Mouse (Mus musculus): Measurements from ENCODE around the gene Pax8. TPM values are rescaled to one million over a fixed set of nuclear protein-coding genes. Genes with fewer than 3 reads are reported as not detected.

Pax8 gene
- polyA plus RNA-seq (2016; fragmentation: Nextera tagmentation; extraction: Ambion mirVana): not detected in 2 replicates

DNA sequence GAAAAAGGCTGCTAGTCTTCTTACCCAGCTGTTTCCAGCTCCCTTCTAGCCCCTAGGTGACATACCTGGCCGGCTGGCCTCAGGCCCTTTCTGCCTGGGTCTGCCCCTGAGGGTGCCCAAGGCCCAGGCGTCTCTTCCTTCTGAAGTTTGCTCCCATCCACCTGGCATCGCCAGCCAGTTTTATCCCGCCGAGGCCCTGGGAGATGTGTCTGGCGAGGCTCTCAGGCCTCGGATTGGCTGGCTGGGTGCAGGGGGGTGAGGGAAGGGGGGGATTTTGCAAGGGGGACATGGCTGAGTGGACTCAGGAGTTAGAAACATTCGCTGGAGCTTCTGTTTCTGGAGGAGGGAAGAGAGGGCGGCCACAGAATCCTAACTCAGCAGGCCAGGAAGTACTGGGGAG is at the start of gene Pax8:
TSS of gene Pax8 (minus strand) at position 180 of the 400 bp plus-strand sequence.
- Histone ChIP-seq H3K36me3 (no peaks in the 10 kb centered on the region), H3K27ac (no peak within 1 kb of the TSS), H3K4me3 (replicated peaks) (no peak within 1 kb of the TSS), H3K4me1 (replicated peaks) (peaks cover 10% of the 10 kb centered on the region), H3K9ac (replicated peaks) (no peak within 1 kb of the TSS), H3K27me3 (peaks cover 82% of the 10 kb centered on the region), H3K9me3 (no peaks in the 10 kb centered on the region), H3K4me2 (0 out of 2 replicates have a peak within 1 kb of the TSS, but pooled peaks have one; percentile 50)
- no peak for ATAC-seq (ENCODE audit: insufficient number of reproducible peaks, insufficient read depth, low FRiP score, low TSS enrichment, low read depth)
- WGBS: 12% methylated on average over 9 of the region's 9 CpGs

DNA sequence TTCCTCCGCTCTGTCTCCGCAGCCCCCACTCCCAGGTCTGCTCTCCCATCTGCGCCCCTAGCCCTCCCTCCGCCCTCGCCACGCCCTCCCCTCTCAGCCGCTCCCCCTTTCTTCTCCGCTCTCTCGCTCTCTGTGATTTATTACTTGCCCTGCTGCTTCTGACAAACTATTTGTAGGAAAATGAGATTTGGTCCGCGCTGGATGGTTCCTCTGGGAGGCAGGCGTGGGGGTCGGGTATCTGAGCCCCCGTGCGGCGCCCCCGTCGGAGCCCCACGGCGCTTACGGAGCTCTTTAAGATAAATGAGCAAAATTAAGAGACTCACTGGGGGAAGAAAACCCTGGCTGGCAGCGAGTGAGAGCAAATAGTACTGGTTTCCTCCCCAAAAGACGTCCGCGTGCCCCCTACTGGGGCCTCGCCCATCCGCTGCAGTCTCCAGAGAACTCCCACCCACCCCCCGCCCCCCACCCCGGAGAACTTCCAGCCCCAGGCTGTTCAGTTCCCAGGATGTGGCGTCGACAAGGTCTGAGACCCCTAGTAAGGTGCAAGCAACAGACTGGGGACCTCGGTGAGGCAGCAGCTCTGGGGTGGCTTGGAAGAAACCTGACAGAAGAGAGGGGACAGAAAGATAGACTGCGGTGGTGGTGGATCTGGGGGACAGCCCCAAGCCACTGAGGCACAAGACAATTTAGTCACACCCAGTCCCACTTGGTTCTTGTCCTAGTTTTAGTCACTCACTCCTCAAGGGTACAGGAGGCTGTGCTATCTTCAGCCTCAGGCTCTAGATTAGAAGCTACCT is 46.2 kb upstream of the Pax8 start:
- Histone ChIP-seq H3K36me3 (no peaks in the 10 kb centered on the region), H3K4me2 (peak overlapping the region; percentile 72)
- peak; percentile 84 for ATAC-seq (ENCODE audit: insufficient number of reproducible peaks, insufficient read depth, low FRiP score, low TSS enrichment, low read depth)

DNA sequence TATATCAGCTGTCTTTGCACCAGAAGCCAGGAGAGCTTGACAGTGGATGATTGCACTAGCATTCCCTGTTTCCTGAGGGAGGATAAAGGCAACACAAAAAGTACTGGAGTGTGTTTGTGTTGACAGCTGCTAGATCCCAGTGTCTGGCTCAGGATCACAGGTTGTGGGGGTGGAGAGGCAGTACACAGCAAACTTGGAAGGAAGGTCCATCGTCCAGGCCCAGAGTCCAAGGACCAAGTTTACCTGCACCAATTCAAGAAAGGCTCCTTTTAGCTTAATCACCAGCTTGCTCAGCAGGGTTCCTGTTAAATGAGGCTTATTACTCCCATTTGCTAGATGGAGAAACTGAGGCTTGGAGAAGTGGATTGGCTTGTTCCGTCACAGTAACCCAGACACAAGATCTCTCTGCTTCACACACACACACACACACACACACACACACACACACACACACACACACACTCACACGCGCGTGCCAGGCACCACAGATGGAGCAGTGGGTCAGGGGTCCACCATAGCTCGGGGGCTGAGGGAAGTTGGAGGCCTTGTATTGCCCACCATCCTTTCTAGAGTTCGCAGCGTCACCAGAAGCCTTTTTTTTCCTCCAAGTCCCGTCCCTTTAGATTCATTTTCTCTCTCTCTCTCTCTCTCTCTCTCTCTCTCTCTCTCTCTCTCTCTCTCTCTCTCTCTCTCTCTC is 45.3 kb upstream of the Pax8 start:
- no peak for ATAC-seq (ENCODE audit: insufficient number of reproducible peaks, insufficient read depth, low FRiP score, low TSS enrichment, low read depth)
- H3K27ac ChIP-seq: no peak overlapping the region

More for the DNA sequence above, 46.2 kb upstream of the Pax8 start:
- Histone ChIP-seq H3K9me3 (no peaks in the 10 kb centered on the region), H3K27me3 (peaks cover 36% of the 10 kb centered on the region), H3K4me3 (replicated peaks) (peak overlapping the region; percentile 44), H3K4me1 (replicated peaks) (peaks cover 7% of the 10 kb centered on the region), H3K9ac (replicated peaks) (peak overlapping the region; percentile 52), H3K27ac (peak overlapping the region; percentile 46; the same call in 1 of the 2 replicates)
- under 1% methylated on average over 33 of the region's 33 CpGs for WGBS

DNA sequence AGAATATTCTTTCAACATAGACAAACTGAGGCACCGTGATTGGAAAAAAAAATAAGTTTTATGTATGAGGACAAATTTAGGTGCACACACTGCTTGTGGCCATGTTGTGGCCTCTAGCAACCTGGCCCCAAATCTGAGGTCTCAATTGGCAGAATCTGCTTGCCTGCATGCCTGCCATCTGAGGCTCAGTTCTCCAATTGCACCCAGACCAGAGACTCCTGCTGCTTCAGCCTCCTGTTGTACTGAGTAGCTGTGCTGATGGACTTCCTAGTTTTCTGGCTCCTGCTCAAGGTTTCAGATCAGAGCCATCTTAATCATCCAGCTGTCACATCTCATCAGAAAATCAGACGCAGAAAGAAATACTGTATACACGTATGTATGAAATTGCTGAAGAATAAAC is 41.5 kb upstream of the Pax8 start:
- peaks cover 24% of the 10 kb centered on the region for H3K27me3 ChIP-seq
- no peak for ATAC-seq (ENCODE audit: insufficient number of reproducible peaks, insufficient read depth, low FRiP score, low TSS enrichment, low read depth)
- WGBS: 84% methylated on average over 3 of the region's 3 CpGs
- H3K9me3 ChIP-seq: no peaks in the 10 kb centered on the region
- no peak overlapping the region for H3K4me3 ChIP-seq (replicated peaks)
- peaks cover 4% of the 10 kb centered on the region for H3K4me1 ChIP-seq (replicated peaks)
- H3K27ac ChIP-seq: no peak overlapping the region
- no peak overlapping the region for H3K4me2 ChIP-seq
- H3K36me3 ChIP-seq: no peaks in the 10 kb centered on the region
- no peak overlapping the region for H3K9ac ChIP-seq (replicated peaks)

More for the DNA sequence above, 45.3 kb upstream of the Pax8 start:
- Histone ChIP-seq H3K9ac (replicated peaks) (peak overlapping the region; percentile 52; the same call in 1 of the 2 replicates), H3K4me1 (replicated peaks) (peaks cover 7% of the 10 kb centered on the region), H3K27me3 (peaks cover 38% of the 10 kb centered on the region), H3K4me2 (peak overlapping the region; percentile 72), H3K4me3 (replicated peaks) (peak overlapping the region; percentile 44), H3K36me3 (no peaks in the 10 kb centered on the region), H3K9me3 (no peaks in the 10 kb centered on the region)
- WGBS: 26% methylated on average over 9 of the region's 9 CpGs

DNA sequence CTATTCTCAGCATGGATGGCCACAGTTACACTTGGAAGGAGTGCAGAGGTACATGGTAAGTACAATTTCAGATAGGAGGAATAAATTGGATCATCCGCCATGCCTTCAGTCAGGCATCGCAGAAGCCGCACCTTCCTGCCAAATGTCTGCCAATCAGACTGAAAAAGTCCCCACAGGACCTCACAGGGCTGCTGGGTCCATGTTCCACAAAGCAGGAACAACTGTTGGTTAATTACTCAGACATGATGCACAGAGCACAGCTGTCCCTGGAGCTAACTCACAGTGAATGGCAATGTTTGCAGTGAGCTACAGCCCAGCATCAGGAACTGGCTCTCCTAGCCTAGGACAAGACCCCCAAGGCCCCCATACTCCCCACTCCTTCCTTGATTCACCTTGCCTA is 32.0 kb upstream of the Pax8 start:
- Histone ChIP-seq H3K4me1 (replicated peaks) (no peaks in the 10 kb centered on the region), H3K27ac (no peak overlapping the region), H3K9ac (replicated peaks) (no peak overlapping the region), H3K27me3 (peaks cover 4% of the 10 kb centered on the region; the same call in 1 of the 2 replicates), H3K4me2 (no peak overlapping the region), H3K4me3 (replicated peaks) (no peak overlapping the region), H3K36me3 (no peaks in the 10 kb centered on the region), H3K9me3 (no peaks in the 10 kb centered on the region)
- no peak for ATAC-seq (ENCODE audit: insufficient number of reproducible peaks, insufficient read depth, low FRiP score, low TSS enrichment, low read depth)
- WGBS: 86% methylated on average over 3 of the region's 3 CpGs

DNA sequence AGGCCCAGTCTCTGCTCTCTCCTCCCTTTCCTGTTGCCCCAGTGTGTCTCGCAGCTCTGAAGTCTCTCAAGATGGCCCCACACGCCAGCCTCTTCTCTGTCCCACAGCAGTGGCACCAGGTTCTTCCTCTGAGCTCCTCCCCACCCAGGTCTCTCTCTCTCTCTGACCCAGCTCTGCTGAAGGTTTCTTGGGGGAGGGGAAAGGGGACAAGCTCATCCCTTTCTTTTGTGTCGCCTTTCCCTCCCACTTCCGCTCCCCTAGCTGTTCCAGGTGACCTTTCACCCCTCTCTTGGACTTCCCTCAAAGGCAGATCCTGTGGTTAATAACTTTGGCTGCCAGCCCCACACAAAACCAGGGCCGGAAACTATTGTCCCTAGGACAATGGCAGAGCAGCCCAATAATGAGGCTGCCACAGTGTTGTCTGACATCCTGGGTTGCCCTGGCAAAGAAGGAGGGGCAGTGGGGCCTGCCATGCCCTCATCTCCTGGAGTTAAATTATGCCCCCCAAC is 27.6 kb upstream of the Pax8 start:
- Histone ChIP-seq H3K27ac (no peak overlapping the region), H3K4me3 (replicated peaks) (no peak overlapping the region), H3K27me3 (peaks cover 4% of the 10 kb centered on the region; the same call in 1 of the 2 replicates), H3K4me1 (replicated peaks) (no peaks in the 10 kb centered on the region), H3K36me3 (no peaks in the 10 kb centered on the region), H3K9me3 (no peaks in the 10 kb centered on the region), H3K9ac (replicated peaks) (no peak overlapping the region), H3K4me2 (no peak overlapping the region)
- 53% methylated on average over 5 of the region's 5 CpGs for WGBS
- ATAC-seq (ENCODE audit: insufficient number of reproducible peaks, insufficient read depth, low FRiP score, low TSS enrichment, low read depth): no peak

DNA sequence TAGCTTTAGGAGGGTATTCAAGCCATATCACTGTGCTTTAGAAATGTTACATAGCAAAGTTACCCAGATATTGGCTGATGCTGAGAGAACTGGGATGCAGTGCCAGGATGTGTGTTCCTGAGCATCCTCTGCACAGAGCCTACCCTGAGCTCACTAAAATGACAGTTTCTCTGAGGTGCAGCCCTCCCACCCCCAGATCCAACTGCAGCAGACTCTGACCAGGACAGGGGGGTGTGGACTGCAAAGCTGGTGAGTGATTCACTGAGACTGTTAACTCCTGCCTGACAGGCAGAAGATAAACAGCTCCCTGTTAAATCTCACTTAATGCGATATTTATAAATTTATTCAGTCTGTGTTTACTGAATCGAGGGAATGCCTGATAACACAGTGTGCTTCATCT is 25.5 kb upstream of the Pax8 start:
- Histone ChIP-seq H3K4me1 (replicated peaks) (no peaks in the 10 kb centered on the region), H3K9ac (replicated peaks) (no peak overlapping the region), H3K9me3 (no peaks in the 10 kb centered on the region), H3K4me3 (replicated peaks) (no peak overlapping the region), H3K4me2 (no peak overlapping the region), H3K36me3 (no peaks in the 10 kb centered on the region), H3K27me3 (no peaks in the 10 kb centered on the region), H3K27ac (no peak overlapping the region)
- WGBS: 89% methylated on average over 2 of the region's 2 CpGs
- ATAC-seq (ENCODE audit: insufficient number of reproducible peaks, insufficient read depth, low FRiP score, low TSS enrichment, low read depth): no peak

DNA sequence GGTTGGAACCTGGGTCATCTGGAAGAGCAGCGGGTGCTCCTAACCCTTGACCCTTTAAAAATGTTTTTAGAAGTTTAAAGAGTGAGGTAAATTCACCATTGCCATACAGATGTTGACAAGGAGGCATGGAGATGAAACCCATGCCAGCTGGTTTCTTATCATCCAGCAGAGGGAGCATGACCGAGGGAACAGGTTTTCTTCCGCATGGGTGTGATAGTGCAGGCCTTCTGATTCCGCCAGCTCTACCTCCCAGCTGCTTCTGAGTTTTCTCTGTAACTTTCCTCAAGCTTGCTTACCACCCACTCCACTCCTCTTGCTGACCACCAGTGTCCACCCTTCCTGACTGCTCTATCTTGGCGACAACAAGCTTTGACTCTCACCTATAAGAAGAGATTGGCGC is 15.2 kb upstream of the Pax8 start:
- Histone ChIP-seq H3K9me3 (no peaks in the 10 kb centered on the region), H3K4me1 (replicated peaks) (no peaks in the 10 kb centered on the region), H3K4me3 (replicated peaks) (no peak overlapping the region), H3K27me3 (no peaks in the 10 kb centered on the region), H3K4me2 (no peak overlapping the region), H3K27ac (no peak overlapping the region), H3K36me3 (no peaks in the 10 kb centered on the region), H3K9ac (replicated peaks) (no peak overlapping the region)
- no peak for ATAC-seq (ENCODE audit: insufficient number of reproducible peaks, insufficient read depth, low FRiP score, low TSS enrichment, low read depth)
- WGBS: 33% methylated on average over 6 of the region's 6 CpGs

DNA sequence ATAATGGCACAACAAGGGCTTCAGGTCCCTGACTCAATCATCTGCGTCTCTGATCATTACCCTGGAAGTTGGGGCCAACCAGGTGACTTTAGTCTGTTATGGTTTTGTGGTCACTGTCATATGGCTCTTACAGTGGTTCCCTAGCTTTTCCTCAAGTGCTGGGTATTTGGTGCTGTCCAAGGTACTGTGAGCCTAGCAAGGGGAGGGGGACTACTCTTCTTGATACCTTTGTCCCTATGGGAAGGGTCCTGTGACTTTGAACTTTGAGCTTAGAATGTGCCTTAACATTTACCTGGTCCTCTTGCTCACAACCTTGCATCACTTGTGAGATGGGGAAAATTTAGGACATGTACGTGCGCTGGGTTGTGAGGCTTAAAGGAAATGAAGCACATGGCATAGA is 13.3 kb upstream of the Pax8 start:
- Histone ChIP-seq H3K9ac (replicated peaks) (no peak overlapping the region), H3K27me3 (no peaks in the 10 kb centered on the region), H3K9me3 (no peaks in the 10 kb centered on the region), H3K4me1 (replicated peaks) (no peaks in the 10 kb centered on the region), H3K4me3 (replicated peaks) (no peak overlapping the region), H3K36me3 (no peaks in the 10 kb centered on the region), H3K4me2 (no peak overlapping the region), H3K27ac (no peak overlapping the region)
- WGBS: 59% methylated on average over 3 of the region's 3 CpGs
- ATAC-seq (ENCODE audit: insufficient number of reproducible peaks, insufficient read depth, low FRiP score, low TSS enrichment, low read depth): no peak

DNA sequence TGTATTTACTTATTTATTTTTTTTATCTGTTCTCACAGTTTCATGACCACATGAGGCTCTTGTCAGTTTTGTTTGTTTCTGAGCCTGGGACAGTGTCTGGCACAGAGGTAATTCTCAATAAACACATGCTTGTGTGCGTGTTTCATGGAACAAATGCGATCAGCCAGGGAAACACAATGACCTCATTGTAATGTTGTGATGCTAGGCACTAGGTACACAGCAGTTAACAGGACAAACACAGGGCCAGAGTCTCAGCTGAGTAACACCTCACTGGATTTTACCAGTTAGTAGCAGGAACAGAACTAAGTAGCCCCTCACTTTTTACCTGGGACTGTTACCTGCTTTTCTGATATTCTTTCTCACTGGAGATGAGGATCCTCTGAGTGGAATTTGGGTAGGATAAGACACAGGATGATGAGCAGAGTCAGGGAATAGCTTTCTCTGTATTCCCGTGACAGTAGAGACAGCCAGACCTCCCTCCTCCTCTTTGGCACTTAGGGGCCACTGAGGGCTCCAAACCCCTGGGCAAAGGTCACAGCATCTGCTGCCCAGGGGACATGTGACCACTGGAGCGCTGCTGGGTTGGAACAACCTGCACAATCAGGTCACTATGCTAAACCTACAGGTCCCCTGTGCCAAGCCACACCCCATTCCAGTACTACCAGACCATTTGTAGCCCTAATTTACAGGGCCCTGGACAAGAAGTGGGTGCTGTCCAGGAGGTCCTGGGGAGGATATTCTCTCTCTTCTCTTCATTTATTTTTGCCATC is 11.8 kb upstream of the Pax8 start:
- H3K9me3 ChIP-seq: no peaks in the 10 kb centered on the region
- no peak for ATAC-seq (ENCODE audit: insufficient number of reproducible peaks, insufficient read depth, low FRiP score, low TSS enrichment, low read depth)

DNA sequence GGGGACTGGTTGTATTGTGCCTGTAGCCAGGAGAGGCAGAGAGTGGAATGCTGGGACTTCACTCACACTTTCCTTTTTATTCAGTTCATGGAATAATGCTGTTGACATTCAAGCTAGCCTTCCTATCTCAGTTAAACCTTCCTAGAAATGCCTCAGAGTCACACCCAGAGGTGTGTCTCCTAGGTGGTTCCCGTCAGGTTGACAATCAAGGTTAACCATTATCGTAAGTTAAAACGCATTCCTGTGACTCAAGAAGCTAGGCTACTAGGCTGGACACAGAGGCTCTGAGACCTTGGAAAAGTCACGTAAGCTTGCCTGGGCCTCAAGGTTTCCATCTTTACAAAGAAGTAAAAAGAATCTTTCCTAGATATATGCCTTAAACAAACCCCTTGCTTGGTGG is 10.0 kb upstream of the Pax8 start:
- WGBS: 89% methylated on average over 4 of the region's 4 CpGs
- H3K9ac ChIP-seq (replicated peaks): no peak overlapping the region
- H3K4me1 ChIP-seq (replicated peaks): no peaks in the 10 kb centered on the region

More for the DNA sequence above, 11.8 kb upstream of the Pax8 start:
- WGBS: 70% methylated on average over 4 of the region's 4 CpGs
- Histone ChIP-seq H3K36me3 (no peaks in the 10 kb centered on the region), H3K4me3 (replicated peaks) (no peak overlapping the region), H3K4me1 (replicated peaks) (no peaks in the 10 kb centered on the region), H3K27ac (no peak overlapping the region), H3K27me3 (no peaks in the 10 kb centered on the region), H3K9ac (replicated peaks) (no peak overlapping the region), H3K4me2 (no peak overlapping the region)

More for the DNA sequence above, 10.0 kb upstream of the Pax8 start:
- Histone ChIP-seq H3K9me3 (no peaks in the 10 kb centered on the region), H3K4me2 (no peak overlapping the region), H3K4me3 (replicated peaks) (no peak overlapping the region), H3K27me3 (peaks cover 5% of the 10 kb centered on the region; the same call in 1 of the 2 replicates), H3K36me3 (no peaks in the 10 kb centered on the region), H3K27ac (no peak overlapping the region)
- ATAC-seq (ENCODE audit: insufficient number of reproducible peaks, insufficient read depth, low FRiP score, low TSS enrichment, low read depth): no peak
